Mouse (Mus musculus) ES-Bruce4 (cell line): ENCODE data around the gene Armc9.

Source experiments
- CTCF ChIP-seq: IDR thresholded peaks from one replicate; pipeline ENCODE4 v1.8.1; 2011; ENCODE audit warnings: low read depth, low read length
- POLR2A ChIP-seq: IDR thresholded peaks from one replicate; pipeline ENCODE4 v1.8.1; 2011; ENCODE audit warnings: low read length; ENCODE audit not compliant: insufficient read depth

- no peak for TF ChIP-seq CTCF
- TF ChIP-seq POLR2A, result no peak
Measured at GRCm38 (mm10) chr1:86243490-86243889, 88.9 kb downstream of the Armc9 start.
